Mouse (Mus musculus) stomach, postnatal 0 days (tissue): ENCODE measurements around the gene Taf3.

ENCODE experiments used
- CTCF ChIP-seq: IDR thresholded peaks from 2 replicates; pipeline ENCODE4 v1.5.1; 2016; ENCODE audit warnings: antibody characterized with exemption, low read depth, mild to moderate bottlenecking, moderate library complexity
- EP300 ChIP-seq: optimal IDR thresholded peaks from 2 replicates; pipeline ENCODE3; 2016; ENCODE audit warnings: antibody characterized with exemption

DNA sequence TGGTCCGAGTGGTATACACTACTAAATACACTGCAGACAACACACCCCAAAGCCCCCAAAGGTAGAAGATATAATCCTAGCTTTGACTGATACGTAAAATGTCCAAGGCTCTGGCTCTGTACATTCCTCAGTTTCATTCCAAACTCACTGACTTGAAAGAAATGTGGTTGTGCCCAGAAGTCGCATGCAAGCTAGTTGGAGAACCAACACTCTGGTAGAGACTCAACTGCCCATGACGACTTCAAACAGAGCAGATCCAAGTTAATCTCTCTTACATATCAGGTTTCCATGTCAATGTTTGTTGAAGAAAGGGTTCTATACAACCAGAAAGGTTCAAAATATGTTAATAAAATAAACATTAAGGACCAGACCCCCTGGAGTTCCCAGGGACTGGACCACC, 60.1 kb downstream of the Taf3 start:
- no peak for TF ChIP-seq CTCF
- TF ChIP-seq EP300, result no peak
